Mouse (Mus musculus): Measurements from ENCODE around the gene Fuz.

GRCm38 (mm10) chr7:44892276-44892921 is 3.5 kb upstream of the Fuz start, which contains the start of gene Med25:
- TF ChIP-seq CTCF (conservative IDR thresholded peaks at IDR 0.05; ENCODE audit: low read length) (no peak), POU5F1 (IDR thresholded peaks at IDR 0.05; ENCODE audit: borderline replicate concordance, low read length) (no peak)

All from E14TG2a.4 (cell line).